In the genomic region with DNA sequence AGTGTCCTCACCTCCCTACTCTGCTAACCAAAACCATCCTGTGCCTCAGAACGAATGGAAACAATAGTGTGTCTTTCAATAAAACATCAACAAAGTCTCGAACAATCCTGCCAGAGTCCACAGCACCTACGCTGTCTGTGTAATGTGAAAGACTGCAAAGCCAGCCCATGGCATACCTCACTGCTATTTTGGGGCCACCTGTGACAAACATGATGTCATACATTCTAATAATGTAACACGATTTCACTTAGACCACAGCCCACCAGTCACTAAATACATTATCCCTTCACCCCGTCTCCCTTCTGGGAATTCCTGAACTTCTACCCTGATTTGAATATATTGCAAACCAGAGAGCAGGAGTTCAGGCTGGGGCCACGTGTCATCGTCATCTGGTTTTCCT, we compare ENCODE assay signal across 13 mouse cellular contexts.
DNase-seq lines count a peak whose midpoint lies in the region; ATAC-seq lines count a peak whose summit lies in the region.
"Had no signal": no experiment of that assay in that cellular context is flagged by ENCODE, and none has a peak within 500 bp of the region (broad histone marks: within the 10 kb centered on the region; RNA-seq: fewer than 3 reads in every experiment).

No protein-coding gene starts in this region.

- H3K4me2 ChIP-seq in heart, embryonic 11.5 days = 0 out of 2 replicates have a peak overlapping the region, but pooled peaks have one; percentile 34
- peak overlapping the region; percentile 44 for H3K4me2 ChIP-seq in midbrain, embryonic 13.5 days (replicated peaks)
- H3K4me2 ChIP-seq in midbrain, embryonic 11.5 days = no peak overlapping the region
- H3K4me2 ChIP-seq: liver, embryonic 13.5 days had no signal

- no peaks in the 10 kb centered on the region for H3K9me3 ChIP-seq in heart, embryonic 11.5 days (replicated peaks; ENCODE audit: control insufficient read depth, low read length)
- H3K9me3 ChIP-seq in midbrain, embryonic 13.5 days = no peaks in the 10 kb centered on the region
- no peaks in the 10 kb centered on the region; the same call in 1 of the 2 replicates for H3K9me3 ChIP-seq in midbrain, embryonic 11.5 days (ENCODE audit: control insufficient read depth, low read length)
- no peaks in the 10 kb centered on the region for H3K9me3 ChIP-seq in limb, embryonic 10.5 days (replicated peaks)
- H3K9me3 ChIP-seq: kidney, embryonic 15.5 days; liver, embryonic 13.5 days had no signal

- intact Hi-C loops in left cerebral cortex, postnatal 36 days (cut with DNase I) = no loop called here

- WGBS in heart, embryonic 11.5 days (ENCODE audit: insufficient replicate concordance) = 64% methylated on average over 7 of the region's 7 CpGs
- 39% methylated on average over 7 of the region's 7 CpGs for WGBS in midbrain, embryonic 13.5 days
- 47% methylated on average over 7 of the region's 7 CpGs for WGBS in midbrain, embryonic 11.5 days
- WGBS in limb, embryonic 10.5 days = 70% methylated on average over 7 of the region's 7 CpGs

- H3K27me3 ChIP-seq in heart, embryonic 11.5 days (ENCODE audit: control insufficient read depth, insufficient read depth, low read length) = no peaks in the 10 kb centered on the region
- peaks cover 9% of the 10 kb centered on the region; the same call in 1 of the 2 replicates for H3K27me3 ChIP-seq in midbrain, embryonic 13.5 days
- peaks cover 4% of the 10 kb centered on the region; the same call in 1 of the 2 replicates for H3K27me3 ChIP-seq in midbrain, embryonic 11.5 days (ENCODE audit: control insufficient read depth, insufficient read depth, low read length)
- peaks cover 4% of the 10 kb centered on the region; the same call in 1 of the 2 replicates for H3K27me3 ChIP-seq in limb, embryonic 10.5 days (ENCODE audit: low read depth, poor library complexity, severe bottlenecking)
- H3K27me3 ChIP-seq: kidney, embryonic 15.5 days; liver, embryonic 13.5 days had no signal

- DNase-seq in heart, adult 8-10 months (ENCODE audit: low spot score) = no peak
- no peak for DNase-seq in midbrain, embryonic 11.5 days (ENCODE audit: low spot score, missing footprints)
- DNase-seq in limb, embryonic 10.5 days (ENCODE audit: low spot score) = no peak
- DNase-seq in thymus, postnatal 25 days = no peak
- no peak for DNase-seq in left cerebral cortex, postnatal 36 days (ENCODE audit: low spot score in 2 of 2)
- no peak for DNase-seq in c-Kit-positive CD71-positive TER-119-positive erythroid progenitor cells, embryonic 14.5 days (ENCODE audit: low spot score)
- DNase-seq: B cell, adult 2 months; heart, adult 2 months; liver, embryonic 13.5 days; spleen, adult 18-20 months had no signal

- H3K4me1 ChIP-seq in heart, embryonic 11.5 days (ENCODE audit: control insufficient read depth, insufficient read depth, low read length) = peaks cover 19% of the 10 kb centered on the region
- H3K4me1 ChIP-seq in midbrain, embryonic 13.5 days (replicated peaks) = peaks cover 29% of the 10 kb centered on the region
- H3K4me1 ChIP-seq in midbrain, embryonic 11.5 days (ENCODE audit: control insufficient read depth, insufficient read depth, low read length) = peaks cover 14% of the 10 kb centered on the region
- peaks cover 29% of the 10 kb centered on the region for H3K4me1 ChIP-seq in limb, embryonic 10.5 days

- no peak for ATAC-seq in heart, embryonic 11.5 days (replicated peaks; ENCODE audit: insufficient number of reproducible peaks, low FRiP score, low TSS enrichment)
- peak; percentile 9; the same call in 1 of the 2 replicates for ATAC-seq in midbrain, embryonic 13.5 days
- no peak for ATAC-seq in midbrain, embryonic 11.5 days (ENCODE audit: low FRiP score)

- no peak overlapping the region for H3K27ac ChIP-seq in heart, embryonic 11.5 days (ENCODE audit: low read depth, low read length)
- no peak overlapping the region for H3K27ac ChIP-seq in midbrain, embryonic 13.5 days
- H3K27ac ChIP-seq in midbrain, embryonic 11.5 days (ENCODE audit: low read depth, low read length) = no peak overlapping the region
- peak overlapping the region; percentile 61; the same call in 1 of the 2 replicates for H3K27ac ChIP-seq in limb, embryonic 10.5 days
- H3K27ac ChIP-seq: heart, adult 2 months; kidney, embryonic 15.5 days; liver, embryonic 13.5 days had no signal

- H3K9ac ChIP-seq in heart, embryonic 11.5 days (ENCODE audit: low read depth, low read length) = 0 out of 2 replicates have a peak overlapping the region, but pooled peaks have one; percentile 28
- no peak overlapping the region for H3K9ac ChIP-seq in midbrain, embryonic 13.5 days (replicated peaks)
- H3K9ac ChIP-seq in midbrain, embryonic 11.5 days (ENCODE audit: low read length) = no peak overlapping the region
- H3K9ac ChIP-seq: kidney, embryonic 15.5 days; liver, embryonic 13.5 days had no signal

- no peaks in the 10 kb centered on the region; the same call in 1 of the 2 replicates for H3K36me3 ChIP-seq in heart, embryonic 11.5 days (ENCODE audit: control insufficient read depth, insufficient read depth, low read length)
- H3K36me3 ChIP-seq in midbrain, embryonic 13.5 days = no peaks in the 10 kb centered on the region
- H3K36me3 ChIP-seq in midbrain, embryonic 11.5 days (ENCODE audit: control insufficient read depth, insufficient read depth, low read length) = no peaks in the 10 kb centered on the region
- no peaks in the 10 kb centered on the region for H3K36me3 ChIP-seq in limb, embryonic 10.5 days
- H3K36me3 ChIP-seq: kidney, embryonic 15.5 days; liver, embryonic 13.5 days had no signal

- no peak overlapping the region for H3K4me3 ChIP-seq in heart, embryonic 11.5 days (ENCODE audit: low read depth, low read length)
- H3K4me3 ChIP-seq in midbrain, embryonic 13.5 days (replicated peaks) = no peak overlapping the region
- no peak overlapping the region for H3K4me3 ChIP-seq in midbrain, embryonic 11.5 days (ENCODE audit: low read depth, low read length)
- no peak overlapping the region for H3K4me3 ChIP-seq in limb, embryonic 10.5 days
- H3K4me3 ChIP-seq: heart, adult 2 months; kidney, embryonic 15.5 days; liver, embryonic 13.5 days had no signal
